Mouse (Mus musculus) heart, embryonic 13.5 days (tissue): Measurements from ENCODE around the gene Nodal. TPM values are rescaled to one million over a fixed set of nuclear protein-coding genes. Genes with fewer than 3 reads are reported as not detected.
A peak's percentile ranks its signal among the peaks of the same experiment; 100 is the strongest.

Experiments used
- ATAC-seq: fragments of 200-750 bp; cut with Nextera tagmentation; 2 replicates; pipeline ENCODE4 v1.8.0; 2017; ENCODE audit warnings: moderate TSS enrichment; ENCODE audit not compliant: insufficient number of reproducible peaks, low FRiP score, low TSS enrichment; ENCODE audit errors: extremely low read depth
- H3K27ac ChIP-seq: fragments of 300-500 bp; sonication (generic); replicated peaks from 2 replicates; pipeline ENCODE4 v1.5.1; 2015; ENCODE audit warnings: moderate library complexity, mild to moderate bottlenecking, inconsistent platforms
- H3K27me3 ChIP-seq: fragments of 300-500 bp; sonication (generic); replicated peaks from 2 replicates; pipeline ENCODE4 v1.6.1; 2015; ENCODE audit warnings: mild to moderate bottlenecking, inconsistent platforms
- H3K36me3 ChIP-seq: fragments of 300-500 bp; sonication (generic); 2 replicates; pipeline ENCODE4 v1.6.1; 2015; ENCODE audit warnings: mild to moderate bottlenecking, inconsistent platforms
- H3K4me1 ChIP-seq: fragments of 300-500 bp; sonication (generic); 2 replicates; pipeline ENCODE4 v1.6.1; 2015; ENCODE audit warnings: inconsistent platforms
- H3K4me2 ChIP-seq: fragments of 300-500 bp; sonication (generic); 2 replicates; pipeline ENCODE4 v1.6.1; 2015; ENCODE audit warnings: inconsistent platforms, mild to moderate bottlenecking, moderate library complexity
- H3K4me3 ChIP-seq: fragments of 300-500 bp; sonication (generic); 2 replicates; pipeline ENCODE4 v1.5.1; 2015; ENCODE audit warnings: moderate library complexity, mild to moderate bottlenecking, inconsistent platforms
- H3K9ac ChIP-seq: fragments of 300-500 bp; sonication (generic); 2 replicates; pipeline ENCODE4 v1.6.1; 2015; ENCODE audit warnings: inconsistent platforms, mild to moderate bottlenecking, moderate library complexity
- H3K9me3 ChIP-seq: fragments of 300-500 bp; sonication (generic); 2 replicates; pipeline ENCODE4 v1.6.1; 2016; ENCODE audit warnings: inconsistent platforms
- WGBS: fragments of 180-500 bp; shearing (Covaris S2); methylation state at CpG from one replicate; pipeline ENCODE4 v1.1.7; 2015; ENCODE audit warnings: mixed read lengths; 5-methylcytosine and 5-hydroxymethylcytosine counted together
- polyA plus RNA-seq: library from polyadenylated mRNA; unstranded; fragments of >200 nt; fragmentation: Nextera tagmentation; extraction: Ambion mirVana; gene quantifications from 2 replicates; pipeline ENCODE4 v1.2.1, GENCODE M21; 2015

The Nodal gene
- polyA plus RNA-seq, 1 experiment from 2014 or later = not detected

GRCm38 (mm10) chr10:61457182-61457581 is 39.4 kb downstream of the Nodal start:
- H3K4me2 ChIP-seq = no peak overlapping the region
- H3K9ac ChIP-seq = no peak overlapping the region
- 56% methylated on average over 3 of the region's 3 CpGs for WGBS
- no peaks in the 10 kb centered on the region for H3K36me3 ChIP-seq
- H3K27ac ChIP-seq = no peak overlapping the region
- no peak for ATAC-seq
- H3K4me1 ChIP-seq = 0 out of 2 replicates have a peak, but pooled peaks cover 4% of the 10 kb centered on the region
- 0 out of 2 replicates have a peak, but pooled peaks cover 5% of the 10 kb centered on the region for H3K9me3 ChIP-seq
- H3K4me3 ChIP-seq = no peak overlapping the region
- H3K27me3 ChIP-seq = no peaks in the 10 kb centered on the region

DNA sequence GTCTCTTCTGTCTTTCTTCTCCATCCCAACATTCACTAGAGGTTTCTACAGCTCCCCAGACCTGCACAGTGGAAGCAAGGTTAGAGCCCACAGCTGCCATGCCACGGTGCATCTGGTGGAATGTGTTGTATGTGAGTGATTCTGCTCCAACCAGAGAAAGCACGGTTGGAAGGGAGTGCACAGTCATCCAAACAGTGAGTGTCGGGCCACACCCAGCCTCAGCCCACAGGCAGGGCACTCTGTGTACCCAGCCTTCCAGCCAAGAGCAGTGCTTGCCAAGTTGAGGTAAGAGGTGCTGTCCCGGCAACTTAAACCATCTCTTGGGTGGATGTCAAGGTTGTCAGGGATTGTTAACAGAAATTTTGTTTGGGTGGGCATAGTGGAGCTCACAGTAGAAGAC is 47.2 kb downstream of the Nodal start:
- H3K4me1 ChIP-seq = no peaks in the 10 kb centered on the region
- 73% methylated on average over 4 of the region's 4 CpGs for WGBS
- no peaks in the 10 kb centered on the region for H3K27me3 ChIP-seq
- no peaks in the 10 kb centered on the region for H3K36me3 ChIP-seq
- H3K4me2 ChIP-seq = no peak overlapping the region
- no peaks in the 10 kb centered on the region for H3K9me3 ChIP-seq
- no peak overlapping the region for H3K27ac ChIP-seq
- no peak overlapping the region for H3K4me3 ChIP-seq
- no peak overlapping the region for H3K9ac ChIP-seq
- ATAC-seq = no peak; the same call in 1 of the 2 replicates

GRCm38 (mm10) chr10:61466242-61466641 is 48.5 kb downstream of the Nodal start:
- Histone ChIP-seq H3K4me3 (no peak overlapping the region), H3K4me2 (no peak overlapping the region), H3K27me3 (no peaks in the 10 kb centered on the region), H3K36me3 (no peaks in the 10 kb centered on the region), H3K9ac (no peak overlapping the region), H3K4me1 (no peaks in the 10 kb centered on the region), H3K9me3 (no peaks in the 10 kb centered on the region), H3K27ac (no peak overlapping the region)
- WGBS = 53% methylated on average over 8 of the region's 8 CpGs
- no peak; the same call in 1 of the 2 replicates for ATAC-seq

DNA sequence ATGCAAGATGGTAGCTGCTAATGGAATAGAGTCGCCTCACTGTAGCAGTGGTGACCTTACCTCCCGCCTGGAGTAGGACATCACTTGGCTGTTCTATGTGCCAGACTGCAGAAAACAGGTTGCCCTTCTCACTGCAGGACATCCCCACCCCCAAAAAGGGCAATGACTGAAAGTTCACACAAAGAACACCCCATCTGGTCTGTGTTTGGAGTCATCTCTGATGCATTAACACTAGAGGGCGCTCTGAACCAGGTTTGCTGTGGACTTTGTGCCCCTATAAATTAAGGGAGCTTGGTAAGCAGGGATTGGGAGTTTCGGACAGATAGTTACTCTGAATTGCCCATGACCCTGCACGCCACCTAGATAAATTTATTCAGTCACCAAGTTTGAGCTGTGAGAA is 49.1 kb downstream of the Nodal start:
- Histone ChIP-seq H3K27ac (no peak overlapping the region), H3K4me1 (no peaks in the 10 kb centered on the region), H3K27me3 (no peaks in the 10 kb centered on the region), H3K36me3 (no peaks in the 10 kb centered on the region), H3K4me3 (no peak overlapping the region), H3K4me2 (no peak overlapping the region), H3K9ac (no peak overlapping the region), H3K9me3 (no peaks in the 10 kb centered on the region)
- ATAC-seq = no peak
- 27% methylated on average over 5 of the region's 5 CpGs for WGBS

GRCm38 (mm10) chr10:61468900-61469299 is 51.1 kb downstream of the Nodal start:
- H3K27ac ChIP-seq = no peak overlapping the region
- H3K36me3 ChIP-seq = no peaks in the 10 kb centered on the region
- no peaks in the 10 kb centered on the region for H3K9me3 ChIP-seq
- WGBS = 53% methylated on average over 7 of the region's 7 CpGs
- no peaks in the 10 kb centered on the region for H3K27me3 ChIP-seq
- peaks cover 6% of the 10 kb centered on the region for H3K4me1 ChIP-seq
- ATAC-seq = no peak
- no peak overlapping the region for H3K4me3 ChIP-seq
- no peak overlapping the region for H3K9ac ChIP-seq
- no peak overlapping the region for H3K4me2 ChIP-seq

- H3K4me1 ChIP-seq = peaks cover 31% of the 10 kb centered on the region
- 33% methylated on average over 3 of the region's 3 CpGs for WGBS
- no peak overlapping the region for H3K4me3 ChIP-seq
- no peak for ATAC-seq
- H3K9ac ChIP-seq = no peak overlapping the region
- H3K27ac ChIP-seq = peak overlapping the region; percentile 92
- H3K36me3 ChIP-seq = no peaks in the 10 kb centered on the region
- peak overlapping the region; percentile 22; the same call in 1 of the 2 replicates for H3K4me2 ChIP-seq
- no peaks in the 10 kb centered on the region for H3K27me3 ChIP-seq
- H3K9me3 ChIP-seq = no peaks in the 10 kb centered on the region
Measured at GRCm38 (mm10) chr10:61473640-61474039, 55.9 kb downstream of the Nodal start.

- peak overlapping the region; percentile 92 for H3K27ac ChIP-seq
- WGBS = 78% methylated on average over 1 of the region's 1 CpGs
- no peaks in the 10 kb centered on the region for H3K9me3 ChIP-seq
- no peak overlapping the region for H3K4me3 ChIP-seq
- ATAC-seq = no peak
- no peaks in the 10 kb centered on the region for H3K36me3 ChIP-seq
- H3K9ac ChIP-seq = no peak overlapping the region
- peaks cover 31% of the 10 kb centered on the region for H3K4me1 ChIP-seq
- H3K27me3 ChIP-seq = no peaks in the 10 kb centered on the region
- 0 out of 2 replicates have a peak overlapping the region, but pooled peaks have one; percentile 99 for H3K4me2 ChIP-seq
Measured at GRCm38 (mm10) chr10:61474344-61474743, 56.6 kb downstream of the Nodal start.

Other genes starting within 250 kb of the Nodal start
- not detected in 2 replicates for gene Tbata, start 246.0 kb upstream of the Nodal start, polyA plus RNA-seq
- 0.76 and 1.3 TPM in 2 replicates for gene Adamts14, start 144.5 kb upstream of the Nodal start, polyA plus RNA-seq
- 0.08 TPM in 1 of 2 replicates, not detected in the other for gene Prf1, start 120.1 kb upstream of the Nodal start, polyA plus RNA-seq
- 25.9 and 26.6 TPM in 2 replicates for gene Pald1, start 34.4 kb upstream of the Nodal start, polyA plus RNA-seq
- gene Eif4ebp2, start 34.7 kb downstream of the Nodal start, polyA plus RNA-seq = 50.8 and 57.1 TPM in 2 replicates
- 12.1 and 13.2 TPM in 2 replicates for gene Lrrc20, start 57.8 kb downstream of the Nodal start, polyA plus RNA-seq
- gene Npffr1, start 177.5 kb downstream of the Nodal start, polyA plus RNA-seq = 0.05 and 0.08 TPM in 2 replicates
- 113 and 124 TPM in 2 replicates for gene Ppa1, start 230.6 kb downstream of the Nodal start, polyA plus RNA-seq